Mouse (Mus musculus): ENCODE data around the gene Draxin.

The Draxin gene

DNA sequence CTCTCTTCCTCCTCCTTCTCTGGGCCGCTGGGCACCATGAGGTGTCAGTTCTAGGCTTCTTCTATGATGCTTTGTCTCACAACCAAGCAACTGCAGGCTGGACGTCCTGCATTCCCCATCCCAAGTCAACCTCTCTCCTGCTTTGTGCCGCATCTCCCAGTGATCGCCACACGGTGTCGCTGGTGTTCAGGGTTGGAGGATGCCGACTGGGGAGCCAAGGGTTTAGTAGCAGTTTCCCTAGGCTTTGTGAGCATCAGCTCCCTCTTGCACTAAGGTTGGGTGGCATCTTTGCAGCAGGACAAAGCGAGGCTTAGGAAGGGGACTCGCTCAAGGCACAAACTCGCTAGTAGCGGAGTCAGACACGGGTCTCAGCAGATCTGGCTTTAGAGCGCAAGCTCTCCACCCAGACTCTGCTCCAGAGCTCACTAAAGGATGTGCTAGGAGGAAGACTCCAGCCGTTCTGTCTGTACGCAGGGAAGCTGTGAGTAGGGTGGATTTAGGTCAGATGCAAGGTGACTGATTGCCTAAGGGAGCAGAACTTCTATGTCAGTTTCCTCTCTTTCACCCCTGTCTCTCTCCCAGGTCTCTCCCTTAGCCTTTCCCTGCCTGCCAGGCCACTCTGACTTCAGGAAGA, 15.6 kb downstream of the Draxin start:
- peak; percentile 94 to 97 for DNase-seq

DNA sequence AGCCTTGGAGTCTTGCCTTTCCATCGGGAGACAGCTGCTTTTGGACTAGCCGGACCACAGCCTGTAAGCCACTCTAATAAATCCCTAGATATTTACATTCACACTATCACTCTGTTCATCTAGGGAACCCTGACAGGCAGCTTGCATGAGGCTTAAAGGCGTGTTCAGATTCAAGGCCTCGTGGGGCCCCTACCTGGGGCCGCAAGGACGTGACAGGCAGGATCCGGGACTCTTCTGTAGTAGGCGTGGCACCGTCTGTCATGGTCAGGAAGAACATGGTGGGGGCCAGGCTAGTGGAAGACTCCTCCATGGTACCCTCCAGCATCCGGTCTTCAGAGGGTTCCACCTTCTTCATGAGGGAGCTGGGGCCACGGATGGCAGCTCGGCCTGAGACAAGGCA, 18.0 kb downstream of the Draxin start:
- DNase-seq, result no peak

DNA sequence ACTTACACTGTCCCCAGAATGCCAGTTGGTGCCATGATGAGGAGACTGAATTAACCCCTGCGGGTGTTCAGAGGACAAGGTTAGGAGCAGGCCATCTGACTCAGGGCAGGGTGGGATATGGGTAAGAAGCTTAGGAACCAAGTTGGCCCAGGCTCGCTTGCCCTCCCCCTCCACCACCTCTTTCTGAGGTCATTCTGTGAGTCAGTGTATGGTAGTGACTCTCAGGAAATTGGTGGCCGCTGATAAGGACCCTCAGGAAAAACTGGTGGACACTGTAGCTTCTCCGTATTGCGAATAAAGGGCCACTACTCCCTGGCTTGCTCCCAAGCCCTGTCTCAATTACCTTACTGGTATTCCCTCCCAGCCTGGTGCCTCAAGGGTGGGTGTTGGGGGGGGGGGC, 21.3 kb downstream of the Draxin start:
- no peak for DNase-seq

- peak; percentile 57 to 58 for DNase-seq
Measured at GRCm38 (mm10) chr4:148108565-148109100, 21.9 kb downstream of the Draxin start.

- DNase-seq, result peak; percentile 66 to 76
Measured at GRCm38 (mm10) chr4:148107621-148108291, 22.7 kb downstream of the Draxin start.

- no peak for DNase-seq
Measured at GRCm38 (mm10) chr4:148104146-148104545, 26.4 kb downstream of the Draxin start.

GRCm38 (mm10) chr4:148101801-148102527, 28.5 kb downstream of the Draxin start:
- DNase-seq, result peak; percentile 83 to 85

DNA sequence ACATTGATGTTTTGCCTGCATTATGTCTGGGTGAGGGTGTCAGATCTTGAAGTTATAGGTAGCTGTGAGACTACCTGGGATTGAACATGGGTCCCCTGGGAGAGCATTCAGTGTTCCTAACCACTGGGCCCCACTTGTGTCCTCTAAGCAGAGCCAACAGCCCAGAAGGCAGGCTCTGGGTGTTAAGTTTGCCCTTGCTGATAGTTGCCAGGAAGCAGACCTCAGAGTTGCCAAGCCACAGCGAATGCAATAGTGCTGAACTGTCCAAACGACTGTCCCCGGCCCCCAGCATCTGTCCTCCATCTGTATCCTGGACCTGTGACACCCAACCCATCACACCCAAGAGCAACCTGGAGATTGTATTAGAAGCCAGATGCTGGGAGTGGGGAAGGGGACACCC, 31.8 kb downstream of the Draxin start:
- no peak for DNase-seq

GRCm38 (mm10) chr4:148097936-148098335, 32.6 kb downstream of the Draxin start:
- DNase-seq, result no peak

- DNase-seq, result no peak
Measured at GRCm38 (mm10) chr4:148095081-148095480, 35.4 kb downstream of the Draxin start.

GRCm38 (mm10) chr4:148094161-148094560, 36.3 kb downstream of the Draxin start:
- peak in 1 of 2 experiments; percentile 62 for DNase-seq

- DNase-seq, result no peak
Measured at GRCm38 (mm10) chr4:148092551-148093271, 37.8 kb downstream of the Draxin start.

DNA sequence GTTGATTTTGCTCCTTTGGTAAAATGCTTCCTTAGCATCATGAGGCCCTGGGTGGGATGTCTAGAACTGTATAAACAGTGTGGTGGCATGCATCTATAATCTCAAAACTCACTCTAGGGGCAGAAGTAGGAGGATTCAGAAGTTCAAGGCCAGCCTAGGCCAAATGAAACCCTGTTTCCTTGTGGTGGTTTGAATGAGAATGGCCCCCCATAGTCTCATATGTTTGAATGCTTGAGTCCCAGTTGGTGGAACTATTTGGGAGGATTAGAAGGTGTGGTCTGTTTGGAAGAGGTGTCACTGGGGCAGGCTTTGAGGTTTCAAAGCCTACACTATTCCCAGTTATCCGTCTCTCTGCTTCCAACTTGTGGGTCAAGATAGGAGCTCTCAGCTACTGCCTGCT, 39.3 kb downstream of the Draxin start:
- no peak for DNase-seq

DNA sequence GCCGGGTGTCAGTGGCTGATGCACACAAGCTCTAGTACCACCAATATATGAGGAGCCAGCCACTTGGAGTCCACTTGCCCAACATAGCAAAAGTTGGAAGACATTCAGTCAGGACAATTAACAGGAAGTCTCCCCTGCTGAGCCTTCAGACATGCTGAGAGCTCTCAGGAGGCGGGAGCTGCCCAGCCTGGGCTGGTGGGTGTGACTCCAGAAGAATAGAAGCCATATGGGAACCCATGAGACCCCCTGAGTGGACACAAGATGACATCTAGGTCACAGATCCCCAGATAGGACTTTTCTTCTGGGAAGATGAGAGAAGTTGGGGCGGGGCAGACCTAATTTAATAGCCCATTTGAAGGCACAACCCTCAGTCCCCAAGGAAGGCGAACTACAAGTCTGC, 41.3 kb downstream of the Draxin start:
- no peak for DNase-seq

DNA sequence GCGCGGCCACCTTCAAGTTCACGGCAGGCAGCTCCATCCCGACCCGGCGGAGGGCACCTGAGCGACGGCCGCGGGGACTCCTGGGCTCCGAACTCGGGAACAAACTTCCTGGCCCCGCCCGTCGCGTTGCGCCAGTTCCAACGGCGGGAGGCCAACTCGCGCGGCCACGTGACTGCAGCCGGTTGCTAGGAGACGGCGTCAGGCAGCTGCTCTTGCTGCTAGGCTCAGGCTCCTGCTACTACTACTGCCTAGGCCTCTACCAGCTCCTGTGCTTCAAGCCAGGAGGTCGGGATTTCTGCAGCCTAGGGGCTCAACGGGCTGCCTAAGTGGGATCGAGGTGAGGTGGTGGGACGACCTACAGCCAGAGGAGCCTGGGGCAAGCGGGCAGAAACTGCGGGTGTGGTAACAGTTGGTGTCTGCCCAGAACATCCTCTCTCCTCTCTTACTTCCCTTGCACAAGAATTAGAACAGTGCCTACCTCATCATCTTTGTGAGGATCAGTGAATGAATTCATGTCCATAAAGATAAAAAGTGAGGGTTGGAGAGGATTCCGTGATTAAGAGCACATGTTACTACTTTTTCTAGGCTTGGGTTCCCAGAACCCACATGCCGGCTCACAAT, 42.5 kb downstream of the Draxin start, which contains the start of gene Agtrap:
Gene Agtrap (minus strand): TSS at position 125 of the 621 bp plus-strand sequence.
- peak; percentile 95 to 97 for DNase-seq

GRCm38 (mm10) chr4:148087091-148087906, 43.2 kb downstream of the Draxin start:
- no peak for DNase-seq

- no peak for DNase-seq
Measured at GRCm38 (mm10) chr4:148085907-148086305, 44.6 kb downstream of the Draxin start.

- no peak for DNase-seq
Measured at GRCm38 (mm10) chr4:148085131-148085906, 45.2 kb downstream of the Draxin start.

GRCm38 (mm10) chr4:148084261-148084714, 46.2 kb downstream of the Draxin start:
- DNase-seq, result no peak

- DNase-seq, result no peak
Measured at GRCm38 (mm10) chr4:148083176-148083899, 47.2 kb downstream of the Draxin start.
